Mouse (Mus musculus) G1E (cell line): ENCODE results near the gene Ankk1. TPM values are rescaled to one million over a fixed set of nuclear protein-coding genes. Genes with fewer than 3 reads are reported as not detected.

Source experiments
- ATAC-seq: 2 replicates; pipeline ENCODE4 v1.8.0; 2016; ENCODE audit warnings: mild to moderate bottlenecking; ENCODE audit not compliant: insufficient number of reproducible peaks, poor library complexity, low FRiP score, severe bottlenecking; ENCODE audit errors: extremely low read depth
- DNase-seq: peaks from one replicate; pipeline ENCODE4 v3.0.0; 2012; ENCODE audit warnings: low spot score
- H3K27me3 ChIP-seq: 2 replicates; pipeline ENCODE4 v1.6.1; 2012; ENCODE audit warnings: mild to moderate bottlenecking, low read length, inconsistent platforms; ENCODE audit not compliant: insufficient read depth
- H3K36me3 ChIP-seq: replicated peaks from 2 replicates; pipeline ENCODE3; 2012; ENCODE audit warnings: mild to moderate bottlenecking, inconsistent platforms
- H3K4me1 ChIP-seq: 2 replicates; pipeline ENCODE4 v1.6.1; 2012; ENCODE audit warnings: low read depth, low read length, inconsistent platforms, mixed read lengths; ENCODE audit not compliant: insufficient read depth
- H3K4me3 ChIP-seq: 2 replicates; pipeline ENCODE4 v1.5.1; 2012; ENCODE audit warnings: low read depth, mild to moderate bottlenecking, inconsistent platforms, low read length, moderate library complexity, mixed read lengths
- H3K9me3 ChIP-seq: replicated peaks from 2 replicates; pipeline ENCODE4 v1.6.1; 2012; ENCODE audit warnings: inconsistent platforms
- CTCF ChIP-seq: IDR thresholded peaks from 2 replicates; pipeline ENCODE4 v1.5.1; 2012; ENCODE audit warnings: low read depth, low read length, inconsistent platforms, mixed read lengths
- GATA1 ChIP-seq: IDR thresholded peaks from 2 replicates; pipeline ENCODE4 v1.6.1; 2012; ENCODE audit warnings: borderline replicate concordance, low read length, inconsistent platforms, mixed read lengths
- GATA2 ChIP-seq: IDR thresholded peaks from 2 replicates; pipeline ENCODE4 v1.6.1; 2012; ENCODE audit warnings: low read depth, low read length, inconsistent platforms, borderline replicate concordance
- POLR2AphosphoS5 ChIP-seq: IDR thresholded peaks from 2 replicates; pipeline ENCODE4 v1.6.1; 2012; ENCODE audit warnings: low read depth, low read length, inconsistent platforms; ENCODE audit not compliant: insufficient replicate concordance
- TAL1 ChIP-seq: conservative IDR thresholded peaks from 2 replicates; pipeline ENCODE4 v1.6.1; 2012; ENCODE audit warnings: low read depth, low read length, inconsistent platforms, mixed read lengths
- polyA plus RNA-seq: library from polyadenylated mRNA; stranded (reverse); fragments of >175 nt; gene quantifications from 2 replicates; pipeline ENCODE4 v1.2.3, GENCODE M21; 2012
- total RNA-seq, 2 experiments: library from RNA; stranded (forward) in 1 of 2; stranded (reverse) in 1 of 2; fragments of 200-1000 nt in 1 of 2; fragments of >200 nt in 1 of 2; fragmentation: Nextera tagmentation in 1 of 2; gene quantifications; 2 replicates each; pipeline ENCODE4 v1.2.3; 2014 to 2017

Gene Ankk1
- total and polyA plus RNA-seq, 3 experiments: 0.05 TPM; not detected in 2

GRCm38 (mm10) chr9:49407028-49407427 lies 19.8 kb downstream of the Ankk1 start:
- no peak overlapping the region for H3K4me3 ChIP-seq
- no peak for TF ChIP-seq POLR2AphosphoS5
- no peak for TF ChIP-seq TAL1
- TF ChIP-seq CTCF: no peak
- peaks cover 4% of the 10 kb centered on the region; the same call in 1 of the 2 replicates for H3K27me3 ChIP-seq
- no peaks in the 10 kb centered on the region for H3K36me3 ChIP-seq
- ATAC-seq: no peak
- no peaks in the 10 kb centered on the region for H3K9me3 ChIP-seq
- DNase-seq: no peak
- H3K4me1 ChIP-seq: no peaks in the 10 kb centered on the region

GRCm38 (mm10) chr9:49403711-49404110 lies 23.1 kb downstream of the Ankk1 start:
- TF ChIP-seq TAL1 (no peak), CTCF (no peak), POLR2AphosphoS5 (no peak), GATA2 (no peak), GATA1 (no peak)
- ATAC-seq (no peak), DNase-seq (no peak)
- Histone ChIP-seq H3K36me3 (no peaks in the 10 kb centered on the region), H3K4me1 (no peaks in the 10 kb centered on the region), H3K4me3 (no peak overlapping the region), H3K9me3 (no peaks in the 10 kb centered on the region), H3K27me3 (peaks cover 4% of the 10 kb centered on the region; the same call in 1 of the 2 replicates)

- no peaks in the 10 kb centered on the region for H3K4me1 ChIP-seq
Observed at GRCm38 (mm10) chr9:49396006-49396405, 30.8 kb downstream of the Ankk1 start.

DNA sequence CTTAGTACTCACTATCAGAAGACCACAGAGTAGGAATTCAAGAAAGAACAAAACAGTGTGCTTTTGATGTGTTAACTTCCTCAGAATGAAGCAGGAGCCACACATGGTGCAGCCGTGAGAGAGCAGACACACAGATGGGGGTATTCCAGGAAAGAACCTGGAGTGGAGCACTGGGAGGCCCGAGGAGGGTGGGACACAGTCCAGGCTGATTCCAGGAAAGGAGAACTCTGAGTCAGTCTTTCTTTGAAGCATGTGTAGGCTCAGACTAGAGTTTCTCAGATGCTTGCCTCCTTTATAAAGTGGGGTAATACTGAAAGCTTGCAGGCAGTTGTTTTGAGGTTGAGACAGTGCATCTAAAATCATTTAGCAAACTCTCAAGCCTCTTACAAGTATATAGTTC lies 34.6 kb downstream of the Ankk1 start:
- TF ChIP-seq GATA2 (no peak), CTCF (no peak), GATA1 (no peak), POLR2AphosphoS5 (no peak), TAL1 (no peak)
- ATAC-seq: no peak
- Histone ChIP-seq H3K9me3 (no peaks in the 10 kb centered on the region), H3K36me3 (no peaks in the 10 kb centered on the region), H3K4me3 (no peak overlapping the region), H3K4me1 (no peaks in the 10 kb centered on the region), H3K27me3 (no peaks in the 10 kb centered on the region)
- DNase-seq: no peak

More at GRCm38 (mm10) chr9:49396006-49396405, 30.8 kb downstream of the Ankk1 start:
- DNase-seq: no peak
- no peak overlapping the region for H3K4me3 ChIP-seq
- no peak for ATAC-seq
- TF ChIP-seq CTCF (no peak), GATA1 (no peak), TAL1 (no peak), POLR2AphosphoS5 (no peak), GATA2 (no peak)
- no peaks in the 10 kb centered on the region for H3K9me3 ChIP-seq
- H3K36me3 ChIP-seq: no peaks in the 10 kb centered on the region
- H3K27me3 ChIP-seq: no peaks in the 10 kb centered on the region

DNA sequence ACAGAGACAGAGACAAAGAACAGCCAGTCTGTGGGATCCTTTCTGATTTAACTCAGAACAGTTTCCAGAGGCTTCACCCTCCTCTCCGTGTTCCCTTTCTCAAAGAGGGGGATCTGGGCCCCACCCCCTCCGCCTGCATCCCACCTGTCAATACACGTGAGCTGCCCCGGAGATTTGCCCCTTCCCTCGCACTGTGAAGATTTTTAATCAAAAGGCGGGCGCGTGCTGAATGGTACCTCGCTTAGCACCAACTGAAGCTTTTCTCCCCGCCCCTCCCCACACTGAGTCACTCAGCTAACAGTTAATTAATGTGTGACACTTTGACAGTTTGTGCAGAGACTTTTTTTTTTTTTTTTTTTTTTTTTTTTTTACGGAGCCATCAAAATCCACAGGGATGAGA lies 40.7 kb downstream of the Ankk1 start:
- ATAC-seq (no peak), DNase-seq (no peak)
- no peak overlapping the region for H3K4me3 ChIP-seq
- no peaks in the 10 kb centered on the region for H3K9me3 ChIP-seq
- no peaks in the 10 kb centered on the region for H3K27me3 ChIP-seq
- TF ChIP-seq POLR2AphosphoS5: no peak
- no peak for TF ChIP-seq CTCF
- TF ChIP-seq GATA2: no peak
- no peak for TF ChIP-seq GATA1
- no peak for TF ChIP-seq TAL1
- no peaks in the 10 kb centered on the region for H3K36me3 ChIP-seq
- no peaks in the 10 kb centered on the region for H3K4me1 ChIP-seq

DNA sequence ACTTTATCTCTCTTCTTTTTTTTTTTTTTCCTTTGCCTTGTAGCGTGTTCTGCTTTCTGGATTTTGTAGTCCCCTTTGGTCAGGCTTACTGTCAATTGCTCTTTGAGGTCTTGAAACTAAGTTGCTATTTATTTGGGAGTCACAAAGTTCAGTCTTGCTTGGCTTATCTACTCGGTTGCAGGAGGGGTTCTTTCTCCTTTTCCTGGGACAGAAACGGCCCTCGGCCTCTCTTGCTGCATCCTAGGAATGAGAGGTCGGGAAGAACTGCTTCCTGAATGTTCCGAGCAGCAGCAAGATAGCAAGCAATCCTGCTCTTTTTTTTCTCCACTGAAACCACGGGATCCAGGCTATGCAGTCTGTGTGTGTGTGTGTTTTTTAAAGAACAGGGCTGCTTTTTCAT lies 41.5 kb downstream of the Ankk1 start:
- DNase-seq (no peak), ATAC-seq (no peak)
- Histone ChIP-seq H3K36me3 (no peaks in the 10 kb centered on the region), H3K9me3 (no peaks in the 10 kb centered on the region), H3K27me3 (no peaks in the 10 kb centered on the region), H3K4me1 (no peaks in the 10 kb centered on the region), H3K4me3 (no peak overlapping the region)
- TF ChIP-seq GATA1 (no peak), TAL1 (no peak), CTCF (no peak), GATA2 (no peak), POLR2AphosphoS5 (no peak)

- TF ChIP-seq CTCF (no peak), GATA2 (no peak), TAL1 (no peak), GATA1 (no peak), POLR2AphosphoS5 (no peak)
- ATAC-seq (no peak), DNase-seq (no peak)
- no peaks in the 10 kb centered on the region for H3K4me1 ChIP-seq
- H3K36me3 ChIP-seq: no peaks in the 10 kb centered on the region
- H3K4me3 ChIP-seq: no peak overlapping the region
- H3K9me3 ChIP-seq: no peaks in the 10 kb centered on the region
- no peaks in the 10 kb centered on the region for H3K27me3 ChIP-seq
Observed at GRCm38 (mm10) chr9:49384855-49385254, 42.0 kb downstream of the Ankk1 start.
